25 mouse cellular contexts compared by ENCODE assay signal in the genomic region with DNA sequence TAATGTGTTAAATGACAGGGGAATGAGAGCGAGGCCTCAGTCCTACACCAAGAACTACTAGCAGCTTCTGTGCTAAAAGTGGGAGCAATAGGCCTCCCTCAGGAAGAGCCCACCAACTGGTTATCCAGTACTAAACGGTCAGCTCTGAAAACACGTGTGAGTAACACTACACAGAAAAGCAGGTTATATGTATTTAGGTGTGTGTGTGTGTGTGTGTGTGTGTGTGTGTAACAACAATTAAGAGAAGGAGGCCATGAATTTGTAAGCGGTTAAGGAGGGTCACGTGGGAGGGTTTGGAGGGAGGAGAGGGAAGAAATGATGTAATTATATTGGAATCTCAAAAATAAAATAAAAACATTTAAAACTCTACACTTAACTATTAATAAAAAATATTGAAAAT. TPM values are rescaled to one million over a fixed set of nuclear protein-coding genes. Genes with fewer than 3 reads are reported as not detected.
"Had no signal": no experiment of that assay in that cellular context is flagged by ENCODE, and none has a peak within 500 bp of the region (broad histone marks: within the 10 kb centered on the region; RNA-seq: fewer than 3 reads in every experiment).

No protein-coding gene starts in this region.

- H3K4me1 ChIP-seq: hindbrain, embryonic 15.5 days; intestine, embryonic 15.5 days; limb, embryonic 10.5 days; limb, embryonic 12.5 days had no signal

- DNase-seq: gastrocnemius, adult 2 months; gastrocnemius, postnatal 10 days; gastrocnemius, postnatal 25 days; heart, adult 18-20 months; heart, postnatal 10 days; heart, postnatal 36 days; kidney, adult 18-20 months; kidney, adult 8-10 months; kidney, postnatal 14 days; kidney, postnatal 36 days; liver had no signal

- H3K4me3 ChIP-seq: gastrocnemius, adult 2 months; heart, embryonic 10.5 days; heart, embryonic 12.5 days; hindbrain, embryonic 13.5 days; hindbrain, embryonic 15.5 days; intestine, embryonic 15.5 days; left cerebral cortex, adult 2 months; limb, embryonic 10.5 days; limb, embryonic 12.5 days had no signal

- H3K27ac ChIP-seq: gastrocnemius, adult 2 months; heart, embryonic 10.5 days; hindbrain, embryonic 13.5 days; hindbrain, embryonic 15.5 days; hindbrain, postnatal 0 days; intestine, embryonic 15.5 days; left cerebral cortex, adult 2 months; limb, embryonic 10.5 days; limb, embryonic 12.5 days had no signal

- H3K27me3 ChIP-seq: heart, embryonic 12.5 days; hindbrain, embryonic 13.5 days; hindbrain, embryonic 15.5 days; intestine, embryonic 15.5 days; limb, embryonic 12.5 days had no signal

- ATAC-seq: hindbrain, postnatal 0 days; intestine, embryonic 15.5 days; intestine, postnatal 0 days had no signal

RNA-seq across cellular contexts. Expression of a gene that starts 0.4 kb away (rescaled TPM):
- polyA plus RNA-seq: heart, embryonic 14.5 days; hindbrain, postnatal 0 days; kidney, embryonic 16.5 days; limb, embryonic 14.5 days; liver, embryonic 11.5 days had no signal
